Mouse (Mus musculus): ENCODE measurements around the gene Cd177. TPM values are rescaled to one million over a fixed set of nuclear protein-coding genes. Genes with fewer than 3 reads are reported as not detected.
"Not testable (repeated sequence)": the region's sequence is repeated elsewhere in the genome, so short reads cannot be mapped to it uniquely, and the experiment has no call there.

Cd177 gene
- polyA plus RNA-seq, 1 experiment from 2014 or later: 0.33 TPM

- no peaks in the 10 kb centered on the region for H3K9me3 ChIP-seq (ENCODE audit: control insufficient read depth, low read length)
- H3K9ac ChIP-seq (ENCODE audit: low read depth, low read length): no peak overlapping the region
- ATAC-seq (replicated peaks; ENCODE audit: low FRiP score) (no peak), DNase-seq (ENCODE audit: low spot score) (no peak)
- H3K27ac ChIP-seq (ENCODE audit: low read depth, low read length): no peak overlapping the region
- H3K4me2 ChIP-seq: no peak overlapping the region
- no peaks in the 10 kb centered on the region for H3K4me1 ChIP-seq (replicated peaks; ENCODE audit: control insufficient read depth, insufficient read depth, low read length)
- H3K27me3 ChIP-seq (replicated peaks; ENCODE audit: control insufficient read depth, insufficient read depth, low read length): no peaks in the 10 kb centered on the region
- 84% methylated on average over 8 of the region's 8 CpGs for WGBS
- H3K4me3 ChIP-seq (ENCODE audit: low read depth, low read length): no peak overlapping the region
- no peaks in the 10 kb centered on the region for H3K36me3 ChIP-seq (ENCODE audit: control insufficient read depth, insufficient read depth, low read length)
Measured at GRCm38 (mm10) chr7:24762574-24762973, 2.5 kb upstream of the Cd177 start.

- H3K36me3 ChIP-seq (ENCODE audit: control insufficient read depth, insufficient read depth, low read length): no peaks in the 10 kb centered on the region
- no peaks in the 10 kb centered on the region for H3K9me3 ChIP-seq (ENCODE audit: control insufficient read depth, low read length)
- 61% methylated on average over 6 of the region's 6 CpGs for WGBS
- no peak for ATAC-seq (replicated peaks; ENCODE audit: low FRiP score)
- no peak overlapping the region for H3K9ac ChIP-seq (ENCODE audit: low read depth, low read length)
- H3K4me2 ChIP-seq: no peak overlapping the region
- DNase-seq (ENCODE audit: low spot score): no peak
- no peaks in the 10 kb centered on the region for H3K4me1 ChIP-seq (replicated peaks; ENCODE audit: control insufficient read depth, insufficient read depth, low read length)
- no peak overlapping the region for H3K27ac ChIP-seq (ENCODE audit: low read depth, low read length)
- H3K4me3 ChIP-seq (ENCODE audit: low read depth, low read length): no peak overlapping the region
- no peaks in the 10 kb centered on the region for H3K27me3 ChIP-seq (replicated peaks; ENCODE audit: control insufficient read depth, insufficient read depth, low read length)
Measured at GRCm38 (mm10) chr7:24761161-24761560, 1.1 kb upstream of the Cd177 start.

- ATAC-seq (replicated peaks; ENCODE audit: low FRiP score) (no peak), DNase-seq (ENCODE audit: low spot score) (no peak)
- WGBS: 70% methylated on average over 1 of the region's 1 CpGs
- no peaks in the 10 kb centered on the region for H3K36me3 ChIP-seq (ENCODE audit: control insufficient read depth, insufficient read depth, low read length)
- H3K4me3 ChIP-seq (ENCODE audit: low read depth, low read length): no peak overlapping the region
- H3K9me3 ChIP-seq (ENCODE audit: control insufficient read depth, low read length): no peaks in the 10 kb centered on the region
- H3K27ac ChIP-seq (ENCODE audit: low read depth, low read length): no peak overlapping the region
- no peak overlapping the region for H3K4me2 ChIP-seq
- H3K27me3 ChIP-seq (replicated peaks; ENCODE audit: control insufficient read depth, insufficient read depth, low read length): no peaks in the 10 kb centered on the region
- no peaks in the 10 kb centered on the region for H3K4me1 ChIP-seq (replicated peaks; ENCODE audit: control insufficient read depth, insufficient read depth, low read length)
- no peak overlapping the region for H3K9ac ChIP-seq (ENCODE audit: low read depth, low read length)
Measured at GRCm38 (mm10) chr7:24758520-24758919, 1.6 kb downstream of the Cd177 start.

- Histone ChIP-seq H3K36me3 (ENCODE audit: control insufficient read depth, insufficient read depth, low read length) (no peaks in the 10 kb centered on the region), H3K4me1 (replicated peaks; ENCODE audit: control insufficient read depth, insufficient read depth, low read length) (no peaks in the 10 kb centered on the region), H3K4me3 (ENCODE audit: low read depth, low read length) (no peak overlapping the region), H3K27me3 (replicated peaks; ENCODE audit: control insufficient read depth, insufficient read depth, low read length) (no peaks in the 10 kb centered on the region), H3K27ac (ENCODE audit: low read depth, low read length) (no peak overlapping the region), H3K4me2 (no peak overlapping the region), H3K9ac (ENCODE audit: low read depth, low read length) (no peak overlapping the region), H3K9me3 (ENCODE audit: control insufficient read depth, low read length) (no peaks in the 10 kb centered on the region)
- no peak for ATAC-seq (replicated peaks; ENCODE audit: low FRiP score)
- no peak for DNase-seq (ENCODE audit: low spot score)
- 39% methylated on average over 5 of the region's 5 CpGs for WGBS
Measured at GRCm38 (mm10) chr7:24753476-24753875, 6.6 kb downstream of the Cd177 start.

GRCm38 (mm10) chr7:24751610-24752009 lies 8.5 kb downstream of the Cd177 start:
- ATAC-seq (replicated peaks; ENCODE audit: low FRiP score): no peak
- no peaks in the 10 kb centered on the region for H3K4me1 ChIP-seq (replicated peaks; ENCODE audit: control insufficient read depth, insufficient read depth, low read length)
- H3K9me3 ChIP-seq (ENCODE audit: control insufficient read depth, low read length): no peaks in the 10 kb centered on the region
- no peak overlapping the region for H3K4me3 ChIP-seq (ENCODE audit: low read depth, low read length)
- no peaks in the 10 kb centered on the region for H3K36me3 ChIP-seq (ENCODE audit: control insufficient read depth, insufficient read depth, low read length)
- H3K4me2 ChIP-seq: no peak overlapping the region
- no peak overlapping the region for H3K27ac ChIP-seq (ENCODE audit: low read depth, low read length)
- 74% methylated on average over 2 of the region's 2 CpGs for WGBS
- H3K9ac ChIP-seq (ENCODE audit: low read depth, low read length): no peak overlapping the region
- DNase-seq (ENCODE audit: low spot score): no peak
- H3K27me3 ChIP-seq (replicated peaks; ENCODE audit: control insufficient read depth, insufficient read depth, low read length): no peaks in the 10 kb centered on the region

GRCm38 (mm10) chr7:24750695-24751094 lies 9.4 kb downstream of the Cd177 start:
- Histone ChIP-seq H3K27me3 (replicated peaks; ENCODE audit: control insufficient read depth, insufficient read depth, low read length) (no peaks in the 10 kb centered on the region), H3K9me3 (ENCODE audit: control insufficient read depth, low read length) (no peaks in the 10 kb centered on the region), H3K4me3 (ENCODE audit: low read depth, low read length) (no peak overlapping the region), H3K4me1 (replicated peaks; ENCODE audit: control insufficient read depth, insufficient read depth, low read length) (no peaks in the 10 kb centered on the region), H3K36me3 (ENCODE audit: control insufficient read depth, insufficient read depth, low read length) (no peaks in the 10 kb centered on the region), H3K27ac (ENCODE audit: low read depth, low read length) (no peak overlapping the region), H3K4me2 (no peak overlapping the region), H3K9ac (ENCODE audit: low read depth, low read length) (no peak overlapping the region)
- DNase-seq (ENCODE audit: low spot score): no peak
- 51% methylated on average over 4 of the region's 4 CpGs for WGBS
- no peak for ATAC-seq (replicated peaks; ENCODE audit: low FRiP score)

GRCm38 (mm10) chr7:24735970-24736670 lies 24.0 kb downstream of the Cd177 start:
- WGBS: 24% methylated on average over 17 of the region's 17 CpGs
- Histone ChIP-seq H3K9ac (ENCODE audit: low read depth, low read length) (no peak overlapping the region), H3K36me3 (ENCODE audit: control insufficient read depth, insufficient read depth, low read length) (no peaks in the 10 kb centered on the region), H3K4me3 (ENCODE audit: low read depth, low read length) (no peak overlapping the region), H3K9me3 (ENCODE audit: control insufficient read depth, low read length) (0 out of 2 replicates have a peak, but pooled peaks cover 1% of the 10 kb centered on the region), H3K4me2 (no peak overlapping the region), H3K27me3 (replicated peaks; ENCODE audit: control insufficient read depth, insufficient read depth, low read length) (0 out of 2 replicates have a peak, but pooled peaks cover 3% of the 10 kb centered on the region), H3K27ac (ENCODE audit: low read depth, low read length) (no peak overlapping the region), H3K4me1 (replicated peaks; ENCODE audit: control insufficient read depth, insufficient read depth, low read length) (no peaks in the 10 kb centered on the region)
- DNase-seq (ENCODE audit: low spot score) (no peak), ATAC-seq (replicated peaks; ENCODE audit: low FRiP score) (0 out of 2 replicates have a peak, but pooled peaks have one; percentile 12)

- not testable (repeated sequence) for H3K36me3 ChIP-seq (ENCODE audit: control insufficient read depth, insufficient read depth, low read length); H3K4me3 ChIP-seq (ENCODE audit: low read depth, low read length); DNase-seq (ENCODE audit: low spot score); H3K9me3 ChIP-seq (ENCODE audit: control insufficient read depth, low read length); ATAC-seq (replicated peaks; ENCODE audit: low FRiP score); H3K4me2 ChIP-seq; H3K27me3 ChIP-seq (replicated peaks; ENCODE audit: control insufficient read depth, insufficient read depth, low read length); H3K9ac ChIP-seq (ENCODE audit: low read depth, low read length); H3K4me1 ChIP-seq (replicated peaks; ENCODE audit: control insufficient read depth, insufficient read depth, low read length); H3K27ac ChIP-seq (ENCODE audit: low read depth, low read length)
- WGBS: 84% methylated on average over 11 of the region's 11 CpGs
Measured at GRCm38 (mm10) chr7:24726808-24727207, 33.3 kb downstream of the Cd177 start, which contains the start of gene Gm4763. Gm4763 (minus strand) TSS chr7:24726908.

- no peaks in the 10 kb centered on the region for H3K9me3 ChIP-seq (ENCODE audit: control insufficient read depth, low read length)
- no peak overlapping the region for H3K4me3 ChIP-seq (ENCODE audit: low read depth, low read length)
- no peaks in the 10 kb centered on the region for H3K27me3 ChIP-seq (replicated peaks; ENCODE audit: control insufficient read depth, insufficient read depth, low read length)
- H3K27ac ChIP-seq (ENCODE audit: low read depth, low read length): no peak overlapping the region
- 56% methylated on average over 6 of the region's 6 CpGs for WGBS
- no peak overlapping the region for H3K4me2 ChIP-seq
- no peak overlapping the region for H3K9ac ChIP-seq (ENCODE audit: low read depth, low read length)
- DNase-seq (ENCODE audit: low spot score): no peak
- no peak for ATAC-seq (replicated peaks; ENCODE audit: low FRiP score)
- no peaks in the 10 kb centered on the region for H3K4me1 ChIP-seq (replicated peaks; ENCODE audit: control insufficient read depth, insufficient read depth, low read length)
- H3K36me3 ChIP-seq (ENCODE audit: control insufficient read depth, insufficient read depth, low read length): no peaks in the 10 kb centered on the region
Measured at GRCm38 (mm10) chr7:24715039-24715438, 45.1 kb downstream of the Cd177 start.
